ENCODE assay signal across 8 mouse cellular contexts in the genomic region with DNA sequence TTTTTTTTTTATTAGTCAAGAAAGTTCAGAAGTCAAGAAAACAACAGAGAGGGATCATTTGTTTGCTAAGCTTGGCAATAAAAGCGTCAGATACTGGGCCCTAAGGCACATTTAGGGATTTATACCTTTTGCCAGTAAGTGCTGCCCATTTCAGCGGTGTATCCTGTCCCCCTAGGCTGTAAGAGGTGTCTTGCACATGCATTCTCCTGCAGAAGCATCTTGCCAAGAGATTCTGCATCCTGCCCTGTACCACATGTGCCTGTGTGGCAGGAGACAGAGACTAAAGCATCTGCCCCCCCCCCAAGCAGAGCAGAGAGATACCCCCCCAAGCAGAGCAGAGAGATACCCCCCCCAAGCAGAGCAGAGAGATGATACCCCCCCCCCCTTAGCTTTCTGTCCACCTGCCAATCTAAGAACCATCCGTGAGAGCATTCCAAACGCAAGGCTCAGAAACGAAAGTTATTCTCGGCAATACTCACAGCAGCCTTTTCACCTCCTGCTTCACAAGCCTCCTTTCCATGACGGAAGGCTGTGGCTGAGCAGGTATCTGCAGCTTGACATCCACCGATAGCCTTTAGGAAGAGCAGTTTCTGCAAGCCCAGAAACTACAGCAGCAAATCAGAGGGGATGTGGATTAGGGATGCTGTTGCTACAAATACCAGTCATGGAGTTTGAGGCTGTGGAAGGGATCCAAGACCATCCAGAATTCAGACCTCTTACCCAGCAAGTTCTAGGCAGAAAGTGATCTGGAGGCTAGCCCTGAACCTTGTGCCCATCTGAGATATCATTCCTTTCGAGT. TPM values are rescaled to one million over a fixed set of nuclear protein-coding genes. Genes with fewer than 3 reads are reported as not detected.
DNase-seq lines count a peak whose midpoint lies in the region; ATAC-seq lines count a peak whose summit lies in the region.

Gene D630023F18Rik, minus strand, starts transcription at position 641 of the 799 bp plus-strand sequence.

- no peaks in the 10 kb centered on the region for H3K27me3 ChIP-seq in limb, embryonic 12.5 days
- no peaks in the 10 kb centered on the region for H3K27me3 ChIP-seq in limb, embryonic 10.5 days (ENCODE audit: low read depth, poor library complexity, severe bottlenecking)
- H3K27me3 ChIP-seq in intestine, embryonic 15.5 days (replicated peaks) = no peaks in the 10 kb centered on the region
- no peaks in the 10 kb centered on the region for H3K27me3 ChIP-seq in neural tube, embryonic 14.5 days (ENCODE audit: control insufficient read depth, insufficient read depth, low read length)

- H3K4me1 ChIP-seq in limb, embryonic 12.5 days (replicated peaks) = no peaks in the 10 kb centered on the region; the same call in 1 of the 2 replicates
- H3K4me1 ChIP-seq in limb, embryonic 10.5 days = 0 out of 2 replicates have a peak, but pooled peaks cover 2% of the 10 kb centered on the region
- H3K4me1 ChIP-seq in intestine, embryonic 15.5 days (replicated peaks) = no peaks in the 10 kb centered on the region
- no peaks in the 10 kb centered on the region for H3K4me1 ChIP-seq in neural tube, embryonic 14.5 days (ENCODE audit: control insufficient read depth, insufficient read depth, low read length)

- no peak within 1 kb of the TSS for H3K9ac ChIP-seq in limb, embryonic 12.5 days (replicated peaks)
- H3K9ac ChIP-seq in intestine, embryonic 15.5 days = no peak within 1 kb of the TSS
- 0 out of 2 replicates have a peak within 1 kb of the TSS, but pooled peaks have one; percentile 28 for H3K9ac ChIP-seq in neural tube, embryonic 14.5 days (replicated peaks; ENCODE audit: low read depth, low read length)

- no peak within 1 kb of the TSS for H3K27ac ChIP-seq in limb, embryonic 12.5 days
- H3K27ac ChIP-seq in limb, embryonic 10.5 days = no peak within 1 kb of the TSS
- no peak within 1 kb of the TSS for H3K27ac ChIP-seq in intestine, embryonic 15.5 days
- no peak within 1 kb of the TSS for H3K27ac ChIP-seq in neural tube, embryonic 14.5 days (ENCODE audit: low read depth, low read length)

- 20% methylated on average over 9 of the region's 9 CpGs for WGBS in limb, embryonic 12.5 days
- WGBS in limb, embryonic 10.5 days = 31% methylated on average over 9 of the region's 9 CpGs
- 20% methylated on average over 9 of the region's 9 CpGs for WGBS in intestine, embryonic 15.5 days
- 26% methylated on average over 9 of the region's 9 CpGs for WGBS in neural tube, embryonic 14.5 days

- H3K4me3 ChIP-seq in limb, embryonic 12.5 days (replicated peaks) = peak within 1 kb of the TSS; percentile 10
- H3K4me3 ChIP-seq in limb, embryonic 10.5 days = no peak within 1 kb of the TSS
- H3K4me3 ChIP-seq in intestine, embryonic 15.5 days (replicated peaks) = no peak within 1 kb of the TSS
- H3K4me3 ChIP-seq in neural tube, embryonic 14.5 days (ENCODE audit: low read depth, low read length) = peak within 1 kb of the TSS; percentile 19; the same call in 1 of the 2 replicates

- no peaks in the 10 kb centered on the region for H3K36me3 ChIP-seq in limb, embryonic 12.5 days
- H3K36me3 ChIP-seq in limb, embryonic 10.5 days = no peaks in the 10 kb centered on the region
- no peaks in the 10 kb centered on the region for H3K36me3 ChIP-seq in intestine, embryonic 15.5 days
- H3K36me3 ChIP-seq in neural tube, embryonic 14.5 days (ENCODE audit: control insufficient read depth, insufficient read depth, low read length) = no peaks in the 10 kb centered on the region

- H3K9me3 ChIP-seq in limb, embryonic 12.5 days = no peaks in the 10 kb centered on the region
- no peaks in the 10 kb centered on the region for H3K9me3 ChIP-seq in limb, embryonic 10.5 days (replicated peaks)
- no peaks in the 10 kb centered on the region for H3K9me3 ChIP-seq in intestine, embryonic 15.5 days
- no peaks in the 10 kb centered on the region for H3K9me3 ChIP-seq in neural tube, embryonic 14.5 days (ENCODE audit: control insufficient read depth, low read length)

- H3K4me2 ChIP-seq in limb, embryonic 12.5 days = peak within 1 kb of the TSS; percentile 40
- H3K4me2 ChIP-seq in intestine, embryonic 15.5 days (replicated peaks) = peak within 1 kb of the TSS; percentile 55
- peak within 1 kb of the TSS; percentile 31; the same call in 1 of the 2 replicates for H3K4me2 ChIP-seq in neural tube, embryonic 14.5 days (ENCODE audit: low read depth, low read length)

- no peak for DNase-seq in cerebellum, adult 18-20 months
- DNase-seq in limb, embryonic 10.5 days (ENCODE audit: low spot score) = no peak
- no peak for DNase-seq in urinary bladder, postnatal 36 days (ENCODE audit: low spot score in 2 of 2)

- peak; percentile 75; the same call in 1 of the 2 replicates for ATAC-seq in cerebellum, adult (ENCODE audit: insufficient number of reproducible peaks, low FRiP score, low TSS enrichment)
- ATAC-seq in limb, embryonic 12.5 days (ENCODE audit: insufficient number of reproducible peaks, insufficient read depth, low FRiP score, low TSS enrichment, low read depth) = no peak
- ATAC-seq in intestine, embryonic 15.5 days = no peak
- no peak for ATAC-seq in neural tube, embryonic 14.5 days (ENCODE audit: low read depth)
- no peak for ATAC-seq in granulocyte monocyte progenitor cell, adult 5-6 weeks (replicated peaks; ENCODE audit: poor library complexity, severe bottlenecking)

RNA-seq across cellular contexts. Expression of gene D630023F18Rik, which starts in this region (rescaled TPM):
- 0.14 and 0.24 TPM in 2 replicates for polyA plus RNA-seq in limb, embryonic 12.5 days (2016; fragmentation: Nextera tagmentation; extraction: Ambion mirVana)
- polyA plus RNA-seq in limb, embryonic 10.5 days (2016; fragmentation: Nextera tagmentation; extraction: Ambion mirVana) = 0.35 and 0.50 TPM in 2 replicates
- 0.13 and 0.28 TPM in 2 replicates for polyA plus RNA-seq in intestine, embryonic 15.5 days (2015; fragmentation: Nextera tagmentation; extraction: Ambion mirVana)
- polyA plus RNA-seq in neural tube, embryonic 14.5 days (2014; fragmentation: Nextera tagmentation; extraction: Ambion mirVana) = 0.76 and 1.0 TPM in 2 replicates
- 0.70 TPM in 1 of 2 replicates, not detected in the other for total RNA-seq in granulocyte monocyte progenitor cell, adult 5-6 weeks (2014; fragmentation: Nextera tagmentation)
- 1.3 and 2.3 TPM in 2 replicates for total RNA-seq in granulocyte monocyte progenitor cell, adult 5-6 weeks (2017)

Comparison
In these comparisons a context has a peak if more than half of its experiments do, and no peak if none do; other contexts are left out.
1. H3K4me3 ChIP-seq: peak in limb, embryonic 12.5 days (single experiment) and neural tube, embryonic 14.5 days (single experiment); none in limb, embryonic 10.5 days (single experiment) and intestine, embryonic 15.5 days (single experiment).
2. Peak in every context shown above with its lines, with median percentiles within 50 percentile points of each other: H3K4me2 ChIP-seq.